Mouse (Mus musculus) forebrain, embryonic 14.5 days (tissue): ENCODE data around the gene Nfkb1. TPM values are rescaled to one million over a fixed set of nuclear protein-coding genes. Genes with fewer than 3 reads are reported as not detected.
A peak's percentile ranks its signal among the peaks of the same experiment; 100 is the strongest.

Experiments
- ATAC-seq: fragments of 200-750 bp; cut with Nextera tagmentation; 2 replicates; pipeline ENCODE4 v1.8.0; 2017; ENCODE audit warnings: mild to moderate bottlenecking, moderate library complexity
- DNase-seq: peaks from one replicate; pipeline ENCODE4 v3.0.0-alpha.2; 2015; ENCODE audit warnings: low spot score
- H3K27ac ChIP-seq: fragments of 300-500 bp; sonication (generic); 2 replicates; pipeline ENCODE4 v1.5.1; 2014; ENCODE audit warnings: low read depth, mild to moderate bottlenecking, control low read depth, low read length, moderate library complexity
- H3K27me3 ChIP-seq: fragments of 300-500 bp; sonication (generic); replicated peaks from 2 replicates; pipeline ENCODE4 v1.6.1; 2014; ENCODE audit warnings: low read length, control low read depth, mixed read lengths; ENCODE audit not compliant: control insufficient read depth, insufficient read depth
- H3K36me3 ChIP-seq: fragments of 300-500 bp; sonication (generic); 2 replicates; pipeline ENCODE4 v1.6.1; 2014; ENCODE audit warnings: low read length, control low read depth; ENCODE audit not compliant: control insufficient read depth, insufficient read depth
- H3K4me1 ChIP-seq: fragments of 300-500 bp; sonication (generic); 2 replicates; pipeline ENCODE4 v1.6.1; 2014; ENCODE audit warnings: antibody characterized with exemption, low read length, control low read depth; ENCODE audit not compliant: control insufficient read depth, insufficient read depth
- H3K4me2 ChIP-seq: fragments of 300-500 bp; sonication (generic); 2 replicates; pipeline ENCODE4 v1.6.1; 2014; ENCODE audit warnings: mild to moderate bottlenecking, control low read depth, low read length
- H3K4me3 ChIP-seq: fragments of 300-500 bp; sonication (generic); 2 replicates; pipeline ENCODE4 v1.5.1; 2014; ENCODE audit warnings: low read depth, low read length, control low read depth
- H3K9ac ChIP-seq: fragments of 300-500 bp; sonication (generic); 2 replicates; pipeline ENCODE4 v1.6.1; 2014; ENCODE audit warnings: mild to moderate bottlenecking, low read length, control low read depth, moderate library complexity
- H3K9me3 ChIP-seq: fragments of 300-500 bp; sonication (generic); replicated peaks from 2 replicates; pipeline ENCODE4 v1.6.1; 2016; ENCODE audit warnings: low read length, control low read depth, mixed read lengths; ENCODE audit not compliant: control insufficient read depth
- WGBS: fragments of 180-500 bp; shearing (Covaris S2); extraction: QIAGEN DNeasy Blood & Tissue Kit; methylation state at CpG from one replicate; pipeline ENCODE4 v1.1.7; 2014; 5-methylcytosine and 5-hydroxymethylcytosine counted together
- polyA plus RNA-seq: library from polyadenylated mRNA; unstranded; fragments of >200 nt; fragmentation: Nextera tagmentation; extraction: Ambion mirVana; gene quantifications from 2 replicates; pipeline ENCODE4 v1.2.1, GENCODE M21; 2014

The Nfkb1 gene
- polyA plus RNA-seq, 1 experiment from 2014 or later: 7.2 TPM

DNA sequence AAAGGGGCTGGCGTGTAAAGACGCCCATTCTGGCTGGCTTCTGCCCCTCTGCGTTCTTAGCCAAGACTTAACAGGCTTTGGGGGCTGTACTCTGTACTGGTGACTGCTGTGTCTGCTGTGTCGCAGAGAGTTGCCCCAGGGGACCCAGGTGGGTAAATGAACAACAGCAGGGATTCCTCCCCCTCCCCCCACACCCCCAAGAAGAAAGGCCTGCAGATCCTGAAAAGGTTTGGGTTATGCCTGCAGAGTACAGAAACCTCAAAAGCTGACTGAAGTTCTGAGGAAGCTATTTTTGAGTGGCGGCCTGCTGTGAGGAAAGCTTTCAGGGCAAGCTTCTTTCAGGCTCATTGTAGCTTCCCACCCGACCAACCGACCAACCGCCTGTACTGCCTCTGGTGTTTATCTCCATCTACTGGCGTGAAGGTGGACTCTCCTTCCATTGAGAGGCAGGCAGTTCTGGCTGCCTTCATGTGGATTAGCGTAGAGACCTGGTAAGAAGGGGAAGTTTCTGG, 109.7 kb downstream of the Nfkb1 start:
- DNase-seq (peak; percentile 71), ATAC-seq (peak; percentile 76)
- no peak overlapping the region for H3K27ac ChIP-seq
- peaks cover 18% of the 10 kb centered on the region; the same call in 1 of the 2 replicates for H3K36me3 ChIP-seq
- H3K9ac ChIP-seq: no peak overlapping the region
- WGBS: 9% methylated on average over 10 of the region's 10 CpGs
- H3K9me3 ChIP-seq: no peaks in the 10 kb centered on the region
- H3K27me3 ChIP-seq: no peaks in the 10 kb centered on the region
- H3K4me2 ChIP-seq: no peak overlapping the region
- H3K4me1 ChIP-seq: peaks cover 4% of the 10 kb centered on the region
- H3K4me3 ChIP-seq: no peak overlapping the region

DNA sequence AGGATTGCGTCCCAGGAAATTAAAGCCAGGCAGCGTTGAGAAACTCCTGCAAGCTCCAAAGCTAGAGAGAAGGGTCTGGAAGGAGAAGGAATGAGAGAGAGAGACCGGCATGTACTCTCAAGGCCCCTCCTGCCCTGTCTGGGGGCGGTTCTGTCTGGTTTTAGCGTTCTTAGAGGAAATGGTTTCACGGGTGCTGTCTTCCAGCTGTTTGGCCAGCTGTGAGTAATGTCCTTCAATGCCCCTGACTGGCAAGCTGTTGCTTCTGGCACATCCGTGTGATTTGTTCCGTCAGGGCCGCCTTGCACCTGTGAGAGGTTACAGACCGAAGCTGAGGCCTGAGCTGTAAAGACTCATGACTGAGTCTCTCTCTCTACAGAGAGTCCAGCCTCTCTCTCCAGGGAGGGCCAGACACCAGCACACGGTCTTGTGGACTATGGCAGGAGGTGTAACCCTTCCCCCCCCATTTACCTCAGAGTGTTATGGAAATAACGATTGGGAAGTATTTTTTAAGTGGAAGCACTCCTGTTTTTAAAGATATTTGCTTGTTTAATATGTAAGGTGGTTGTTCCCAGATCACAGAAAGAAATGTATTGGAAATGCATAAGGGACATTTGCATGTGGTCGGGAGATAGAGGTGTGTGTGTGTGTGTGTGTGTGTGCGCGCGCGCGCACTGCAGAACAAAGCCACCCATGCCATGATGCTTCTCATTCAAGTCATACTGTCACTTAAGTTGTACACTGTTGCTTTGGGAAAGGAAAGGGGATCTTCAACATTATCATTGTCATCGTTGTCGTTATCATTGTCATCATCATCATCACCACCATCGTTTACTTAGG, 110.7 kb downstream of the Nfkb1 start:
- Histone ChIP-seq H3K36me3 (peaks cover 12% of the 10 kb centered on the region; the same call in 1 of the 2 replicates), H3K4me2 (no peak overlapping the region), H3K27me3 (no peaks in the 10 kb centered on the region), H3K9me3 (no peaks in the 10 kb centered on the region), H3K4me3 (no peak overlapping the region), H3K4me1 (peaks cover 4% of the 10 kb centered on the region), H3K9ac (no peak overlapping the region), H3K27ac (no peak overlapping the region)
- no peak for DNase-seq
- ATAC-seq: no peak
- 86% methylated on average over 21 of the region's 21 CpGs for WGBS

- 70% methylated on average over 4 of the region's 4 CpGs for WGBS
- DNase-seq: no peak
- no peaks in the 10 kb centered on the region for H3K9me3 ChIP-seq
Observed at GRCm38 (mm10) chr3:135579179-135579578, 112.2 kb downstream of the Nfkb1 start.

DNA sequence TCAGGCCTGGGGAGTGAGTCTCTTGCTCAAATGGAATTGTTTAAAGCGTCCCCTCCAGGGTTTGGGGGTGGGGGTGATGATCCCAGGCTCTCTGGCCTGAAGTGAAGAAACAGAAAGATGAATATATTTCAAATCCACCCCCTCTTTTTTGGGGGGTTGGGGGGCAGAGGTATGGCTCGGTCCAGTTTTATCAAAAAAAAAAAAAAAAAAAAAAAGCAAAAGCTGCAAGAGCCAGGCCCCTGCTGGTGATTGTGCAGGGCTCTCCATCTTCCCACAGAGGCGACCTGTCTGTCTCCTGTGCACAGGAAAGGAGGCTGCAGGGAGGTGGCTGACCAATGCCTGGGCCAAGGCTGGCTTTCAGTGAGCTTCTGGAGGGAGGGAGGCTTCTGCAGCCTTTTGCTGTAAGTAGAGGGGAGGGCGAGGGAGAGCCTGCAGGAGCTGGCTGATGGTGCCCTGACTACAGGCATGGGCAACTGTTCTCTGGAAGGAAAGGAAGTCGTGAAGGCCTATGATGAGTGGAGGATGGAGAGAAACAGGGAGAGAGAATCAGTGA, 112.7 kb downstream of the Nfkb1 start:
- Histone ChIP-seq H3K9ac (no peak overlapping the region), H3K36me3 (no peaks in the 10 kb centered on the region), H3K4me2 (no peak overlapping the region), H3K27me3 (no peaks in the 10 kb centered on the region), H3K9me3 (no peaks in the 10 kb centered on the region), H3K27ac (no peak overlapping the region), H3K4me3 (no peak overlapping the region), H3K4me1 (peaks cover 4% of the 10 kb centered on the region)
- DNase-seq: no peak
- WGBS: 60% methylated on average over 5 of the region's 5 CpGs
- no peak for ATAC-seq

More at GRCm38 (mm10) chr3:135579179-135579578, 112.2 kb downstream of the Nfkb1 start:
- H3K27me3 ChIP-seq: no peaks in the 10 kb centered on the region
- H3K4me2 ChIP-seq: no peak overlapping the region
- peaks cover 3% of the 10 kb centered on the region; the same call in 1 of the 2 replicates for H3K36me3 ChIP-seq
- H3K27ac ChIP-seq: no peak overlapping the region
- ATAC-seq: no peak
- no peak overlapping the region for H3K4me3 ChIP-seq
- peaks cover 4% of the 10 kb centered on the region for H3K4me1 ChIP-seq
- no peak overlapping the region for H3K9ac ChIP-seq

- H3K27me3 ChIP-seq: no peaks in the 10 kb centered on the region
- WGBS: 96% methylated on average over 3 of the region's 3 CpGs
- H3K27ac ChIP-seq: no peak overlapping the region
- H3K4me3 ChIP-seq: no peak overlapping the region
- H3K36me3 ChIP-seq: no peaks in the 10 kb centered on the region
- no peaks in the 10 kb centered on the region for H3K4me1 ChIP-seq
- H3K4me2 ChIP-seq: no peak overlapping the region
- DNase-seq (no peak), ATAC-seq (no peak)
- no peaks in the 10 kb centered on the region for H3K9me3 ChIP-seq
- H3K9ac ChIP-seq: no peak overlapping the region
Observed at GRCm38 (mm10) chr3:135575126-135575525, 116.2 kb downstream of the Nfkb1 start.

DNA sequence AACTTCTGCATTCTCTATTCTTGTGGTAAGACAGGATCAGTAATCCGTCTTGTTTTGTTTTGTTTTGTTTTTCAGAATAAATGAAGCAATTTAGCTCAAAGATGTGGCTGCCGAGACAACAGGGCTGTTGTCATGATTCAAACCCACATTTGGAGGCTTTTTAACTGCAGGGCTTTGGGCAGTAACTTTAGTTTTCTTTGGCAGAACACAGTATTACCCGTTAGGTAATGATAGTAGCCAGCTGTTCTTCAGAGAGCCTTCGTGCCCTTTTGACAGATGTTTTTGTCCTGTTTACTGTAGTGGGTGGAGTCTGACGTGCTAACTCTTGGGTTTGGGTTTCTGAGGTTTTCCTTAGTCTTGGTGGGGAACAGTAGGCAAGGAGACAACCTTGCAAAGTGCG, 118.3 kb downstream of the Nfkb1 start:
- no peak for ATAC-seq
- Histone ChIP-seq H3K27ac (no peak overlapping the region), H3K27me3 (no peaks in the 10 kb centered on the region), H3K36me3 (no peaks in the 10 kb centered on the region), H3K4me1 (no peaks in the 10 kb centered on the region), H3K9me3 (no peaks in the 10 kb centered on the region), H3K4me2 (no peak overlapping the region), H3K9ac (no peak overlapping the region), H3K4me3 (no peak overlapping the region)
- DNase-seq: no peak
- WGBS: 64% methylated on average over 6 of the region's 6 CpGs

- WGBS: 64% methylated on average over 13 of the region's 13 CpGs
- Histone ChIP-seq H3K9me3 (no peaks in the 10 kb centered on the region), H3K36me3 (no peaks in the 10 kb centered on the region), H3K4me3 (no peak overlapping the region), H3K27ac (no peak overlapping the region), H3K9ac (no peak overlapping the region), H3K4me1 (no peaks in the 10 kb centered on the region), H3K27me3 (no peaks in the 10 kb centered on the region), H3K4me2 (peak overlapping the region; percentile 9; the same call in 1 of the 2 replicates)
- no peak for ATAC-seq
- DNase-seq: no peak
Observed at GRCm38 (mm10) chr3:135571540-135571939, 119.8 kb downstream of the Nfkb1 start.

DNA sequence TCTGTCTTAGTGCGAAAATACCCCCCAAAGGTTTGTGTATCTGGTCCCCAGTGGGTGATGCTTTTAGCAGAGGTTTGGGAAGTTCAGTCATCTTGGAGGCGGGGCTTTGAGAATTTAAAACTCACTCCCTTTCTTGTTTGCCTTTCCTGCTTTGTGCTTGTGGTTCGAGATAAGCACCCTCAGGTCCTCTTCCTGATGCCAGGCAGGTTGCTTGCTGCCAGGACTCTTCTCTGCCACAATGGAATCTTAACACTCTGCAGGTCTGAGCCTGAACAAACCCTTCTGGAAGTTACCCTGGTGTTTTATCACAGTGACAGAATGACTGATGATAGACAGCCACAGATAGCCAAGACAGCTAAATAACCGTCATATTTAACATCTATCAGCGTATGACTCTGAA, 122.7 kb downstream of the Nfkb1 start:
- no peak overlapping the region for H3K4me2 ChIP-seq
- no peaks in the 10 kb centered on the region for H3K4me1 ChIP-seq
- no peaks in the 10 kb centered on the region for H3K9me3 ChIP-seq
- no peak for DNase-seq
- WGBS: 71% methylated on average over 5 of the region's 5 CpGs
- H3K27me3 ChIP-seq: no peaks in the 10 kb centered on the region
- no peak overlapping the region for H3K27ac ChIP-seq
- H3K36me3 ChIP-seq: no peaks in the 10 kb centered on the region
- no peak overlapping the region for H3K9ac ChIP-seq
- ATAC-seq: no peak
- no peak overlapping the region for H3K4me3 ChIP-seq

- no peak overlapping the region for H3K9ac ChIP-seq
- H3K27me3 ChIP-seq: no peaks in the 10 kb centered on the region
- no peaks in the 10 kb centered on the region for H3K9me3 ChIP-seq
- H3K4me2 ChIP-seq: no peak overlapping the region
- ATAC-seq: no peak
- H3K4me1 ChIP-seq: no peaks in the 10 kb centered on the region
- H3K36me3 ChIP-seq: no peaks in the 10 kb centered on the region
- no peak overlapping the region for H3K4me3 ChIP-seq
- 46% methylated on average over 6 of the region's 6 CpGs for WGBS
- DNase-seq: peak; percentile 36
- H3K27ac ChIP-seq: no peak overlapping the region
Observed at GRCm38 (mm10) chr3:135567888-135568287, 123.5 kb downstream of the Nfkb1 start.
